Mouse (Mus musculus) heart, postnatal 0 days (tissue): ENCODE measurements around the gene Ntf5. TPM values are rescaled to one million over a fixed set of nuclear protein-coding genes. Genes with fewer than 3 reads are reported as not detected.

ENCODE experiments used
- ATAC-seq: fragments of 200-750 bp; cut with Nextera tagmentation; 2 replicates; pipeline ENCODE4 v1.8.0; 2017; ENCODE audit warnings: low read depth, moderate number of reproducible peaks, moderate library complexity; ENCODE audit not compliant: insufficient read depth
- DNase-seq: peaks from one replicate; pipeline ENCODE4 v3.0.0-alpha.2; 2016; ENCODE audit warnings: low spot score
- H3K27ac ChIP-seq: fragments of 300-500 bp; sonication (generic); 2 replicates; pipeline ENCODE4 v1.5.1; 2014; ENCODE audit warnings: low read depth, mild to moderate bottlenecking
- H3K27me3 ChIP-seq: fragments of 300-500 bp; sonication (generic); 2 replicates; pipeline ENCODE4 v1.6.1; 2014; ENCODE audit warnings: low read length, mixed read lengths; ENCODE audit not compliant: control insufficient read depth, insufficient read depth
- H3K36me3 ChIP-seq: fragments of 300-500 bp; sonication (generic); replicated peaks from 2 replicates; pipeline ENCODE4 v1.6.1; 2014; ENCODE audit warnings: low read length, mixed read lengths; ENCODE audit not compliant: control insufficient read depth, insufficient read depth
- H3K4me1 ChIP-seq: fragments of 300-500 bp; sonication (generic); 2 replicates; pipeline ENCODE4 v1.6.1; 2014; ENCODE audit warnings: antibody characterized with exemption; ENCODE audit not compliant: control insufficient read depth, insufficient read depth
- H3K4me2 ChIP-seq: fragments of 300-500 bp; sonication (generic); 2 replicates; pipeline ENCODE4 v1.6.1; 2014; ENCODE audit warnings: low read depth, mild to moderate bottlenecking, low read length, moderate library complexity
- H3K4me3 ChIP-seq: fragments of 300-500 bp; sonication (generic); 2 replicates; pipeline ENCODE4 v1.5.1; 2014; ENCODE audit warnings: low read depth, low read length
- H3K9ac ChIP-seq: fragments of 300-500 bp; sonication (generic); replicated peaks from 2 replicates; pipeline ENCODE4 v1.6.1; 2014; ENCODE audit warnings: low read depth, low read length, mixed read lengths
- H3K9me3 ChIP-seq: fragments of 300-500 bp; sonication (generic); replicated peaks from 2 replicates; pipeline ENCODE4 v1.6.1; 2016; ENCODE audit warnings: low read length; ENCODE audit not compliant: control insufficient read depth
- CTCF ChIP-seq: IDR thresholded peaks from 2 replicates; pipeline ENCODE4 v1.5.1; 2016; ENCODE audit warnings: antibody characterized with exemption, control low read depth, low read depth
- EP300 ChIP-seq: IDR thresholded peaks from 2 replicates; pipeline ENCODE4 v1.6.1; 2016; ENCODE audit warnings: antibody characterized with exemption, low read depth
- WGBS: fragments of 180-500 bp; shearing (Covaris S2); extraction: QIAGEN DNeasy Blood & Tissue Kit; methylation state at CpG from one replicate; pipeline ENCODE4 v1.1.7; 2014; 5-methylcytosine and 5-hydroxymethylcytosine counted together
- polyA plus RNA-seq: library from polyadenylated mRNA; unstranded; fragments of >200 nt; fragmentation: Nextera tagmentation; extraction: Ambion mirVana; gene quantifications from 2 replicates; pipeline ENCODE4 v1.2.1, GENCODE M21; 2015
- total RNA-seq: library from RNA; depleted of rRNA; stranded (reverse); fragments of >200 nt; gene quantifications from 2 replicates; pipeline ENCODE4 v1.2.3, GENCODE M21; 2014; ENCODE audit warnings: low replicate concordance

Gene Ntf5
- total and polyA plus RNA-seq, 2 experiments from 2014 or later: 0.15 TPM; not detected in 1

GRCm38 (mm10) chr7:45426556-45426955, 13.1 kb downstream of the Ntf5 start:
- TF ChIP-seq EP300 (no peak), CTCF (no peak)
- H3K4me3 ChIP-seq: no peak overlapping the region
- H3K27ac ChIP-seq: no peak overlapping the region
- no peaks in the 10 kb centered on the region for H3K4me1 ChIP-seq
- ATAC-seq (no peak), DNase-seq (no peak)
- no peaks in the 10 kb centered on the region for H3K27me3 ChIP-seq
- no peaks in the 10 kb centered on the region for H3K9me3 ChIP-seq
- WGBS: 84% methylated on average over 8 of the region's 8 CpGs
- no peak overlapping the region for H3K9ac ChIP-seq
- peaks cover 73% of the 10 kb centered on the region for H3K36me3 ChIP-seq
- no peak overlapping the region for H3K4me2 ChIP-seq

- WGBS: under 1% methylated on average over 7 of the region's 7 CpGs
- H3K27me3 ChIP-seq: no peaks in the 10 kb centered on the region
- H3K9me3 ChIP-seq: no peaks in the 10 kb centered on the region
- peak overlapping the region; percentile 91 for H3K27ac ChIP-seq
- H3K4me1 ChIP-seq: peaks cover 29% of the 10 kb centered on the region
- peak overlapping the region; percentile 94 for H3K4me2 ChIP-seq
- peaks cover 10% of the 10 kb centered on the region for H3K36me3 ChIP-seq
- peak overlapping the region; percentile 58 for H3K4me3 ChIP-seq
- ATAC-seq (no peak), DNase-seq (no peak)
- H3K9ac ChIP-seq: peak overlapping the region; percentile 72
- TF ChIP-seq EP300 (no peak), CTCF (no peak)
Measured at GRCm38 (mm10) chr7:45433835-45434202, 20.3 kb downstream of the Ntf5 start.

DNA sequence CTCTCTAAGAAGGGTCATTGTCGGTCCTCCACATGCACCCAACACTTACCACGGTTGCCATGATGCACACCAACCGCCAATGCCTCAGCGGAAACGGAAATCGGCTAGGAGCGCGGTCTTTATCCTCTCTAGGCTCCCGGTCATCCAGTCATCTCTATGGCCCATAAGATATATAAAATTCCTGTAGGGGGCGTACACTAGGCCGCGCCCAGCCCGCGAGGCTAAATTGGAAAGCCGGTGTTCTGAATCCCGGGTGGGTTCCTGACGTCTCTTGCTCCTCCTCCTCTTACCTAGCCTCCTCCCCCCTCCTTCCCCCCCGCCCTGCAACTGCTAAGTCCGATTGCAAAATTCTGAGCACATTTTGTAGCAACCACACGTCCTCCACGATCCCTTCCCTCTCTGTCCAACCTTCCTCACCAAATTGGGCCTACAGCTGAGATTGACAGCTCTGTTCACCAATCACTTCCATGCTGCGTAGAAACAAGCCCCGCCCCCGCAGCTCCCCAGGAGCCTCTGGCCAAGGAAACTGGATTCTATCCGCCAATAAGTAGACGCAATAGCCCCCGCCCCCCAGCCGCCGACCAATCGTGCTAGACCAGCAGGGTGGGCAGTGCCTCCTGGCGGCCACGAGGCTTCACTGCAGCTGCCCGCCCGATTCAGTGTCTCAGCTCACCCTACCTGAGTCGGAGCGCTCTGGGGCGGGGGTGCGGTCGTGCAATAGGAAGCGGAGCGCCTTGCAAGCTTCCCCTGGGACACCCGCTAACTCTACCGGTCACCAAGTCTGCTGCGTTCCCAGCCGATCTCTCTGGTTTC, 20.9 kb downstream of the Ntf5 start, which contains the start of gene Gys1:
Gene Gys1 (plus strand): TSS at position 642 of the 813 bp plus-strand sequence.
- TF ChIP-seq CTCF (peak; percentile 98), EP300 (peak; percentile 83)

DNA sequence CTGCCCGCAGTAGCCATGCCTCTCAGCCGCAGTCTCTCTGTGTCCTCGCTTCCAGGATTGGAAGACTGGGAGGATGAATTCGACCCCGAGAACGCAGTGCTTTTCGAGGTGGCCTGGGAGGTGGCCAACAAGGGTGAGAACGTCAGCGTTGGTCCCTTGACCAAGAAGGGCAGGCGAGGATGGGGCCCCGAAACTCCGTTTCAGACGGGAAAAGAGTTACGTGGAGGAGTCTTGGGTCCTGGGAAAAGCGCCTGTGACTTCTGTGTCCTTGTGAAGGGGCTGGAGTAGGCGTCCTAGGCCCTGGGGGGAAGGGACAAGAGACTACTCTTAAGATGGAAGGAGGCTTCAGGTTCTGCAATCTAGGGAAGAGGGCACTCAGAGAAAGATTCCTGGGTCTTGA, 21.5 kb downstream of the Ntf5 start:
- Histone ChIP-seq H3K27ac (peak overlapping the region; percentile 77), H3K9me3 (no peaks in the 10 kb centered on the region), H3K27me3 (no peaks in the 10 kb centered on the region), H3K4me3 (peak overlapping the region; percentile 58), H3K9ac (peak overlapping the region; percentile 75), H3K36me3 (peaks cover 7% of the 10 kb centered on the region), H3K4me2 (peak overlapping the region; percentile 76), H3K4me1 (peaks cover 29% of the 10 kb centered on the region)
- no peak for TF ChIP-seq EP300
- no peak for TF ChIP-seq CTCF
- ATAC-seq (peak; percentile 2), DNase-seq (peak; percentile 25)
- 1% methylated on average over 16 of the region's 16 CpGs for WGBS

More for the DNA sequence above, 20.9 kb downstream of the Ntf5 start, which contains the start of gene Gys1:
- H3K9ac ChIP-seq: peak within 1 kb of the TSS; percentile 75
- H3K27ac ChIP-seq: peak within 1 kb of the TSS; percentile 91
- peaks cover 5% of the 10 kb centered on the region for H3K36me3 ChIP-seq
- no peaks in the 10 kb centered on the region for H3K27me3 ChIP-seq
- no peaks in the 10 kb centered on the region for H3K9me3 ChIP-seq
- H3K4me3 ChIP-seq: peak within 1 kb of the TSS; percentile 58
- peak within 1 kb of the TSS; percentile 94 for H3K4me2 ChIP-seq
- peaks cover 29% of the 10 kb centered on the region for H3K4me1 ChIP-seq
- DNase-seq: peak; percentile 100
- under 1% methylated on average over 45 of the region's 45 CpGs for WGBS
- peak; percentile 96 for ATAC-seq

DNA sequence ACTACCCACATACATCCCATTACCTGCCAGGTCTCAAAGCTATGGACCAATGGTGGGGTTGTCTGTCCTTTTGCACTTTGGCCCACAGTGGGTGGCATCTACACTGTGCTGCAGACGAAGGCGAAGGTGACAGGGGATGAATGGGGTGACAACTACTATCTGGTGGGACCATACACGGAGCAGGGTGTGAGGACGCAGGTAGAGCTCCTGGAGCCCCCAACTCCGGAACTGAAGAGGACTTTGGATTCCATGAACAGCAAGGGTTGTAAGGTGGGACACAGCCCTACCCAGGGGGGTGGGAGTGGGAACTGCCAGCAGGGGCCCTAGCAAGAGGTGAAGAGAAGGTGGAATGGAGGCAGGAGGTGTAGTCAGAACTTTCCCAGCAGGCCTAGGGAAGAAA, 22.9 kb downstream of the Ntf5 start:
- H3K4me2 ChIP-seq: peak overlapping the region; percentile 76
- no peak for TF ChIP-seq EP300
- no peak for TF ChIP-seq CTCF
- H3K27me3 ChIP-seq: no peaks in the 10 kb centered on the region
- ATAC-seq: no peak
- H3K9ac ChIP-seq: no peak overlapping the region
- H3K9me3 ChIP-seq: no peaks in the 10 kb centered on the region
- H3K27ac ChIP-seq: no peak overlapping the region
- WGBS: 76% methylated on average over 5 of the region's 5 CpGs
- H3K4me3 ChIP-seq: no peak overlapping the region
- H3K36me3 ChIP-seq: peaks cover 21% of the 10 kb centered on the region
- no peak for DNase-seq
- H3K4me1 ChIP-seq: peaks cover 29% of the 10 kb centered on the region

DNA sequence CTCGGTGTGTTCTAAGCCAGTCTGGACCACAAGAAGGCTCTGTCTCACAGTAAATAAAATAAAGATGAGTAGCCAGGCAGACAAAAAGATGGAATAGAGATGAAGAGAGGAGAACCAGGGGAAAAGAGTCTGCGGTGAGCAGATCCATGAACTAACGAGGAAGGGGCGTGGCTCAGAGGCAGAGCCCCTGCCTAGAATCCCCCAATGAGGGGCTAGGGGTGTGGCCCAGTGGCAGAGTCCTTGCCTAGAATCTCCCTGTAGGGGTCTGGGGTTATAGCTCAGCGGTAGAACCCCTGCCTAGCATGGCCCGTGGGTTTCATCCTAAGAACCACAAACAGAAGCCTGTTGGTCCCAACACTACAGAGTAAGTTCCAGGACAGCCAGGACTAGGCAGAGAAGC, 23.6 kb downstream of the Ntf5 start:
- H3K9me3 ChIP-seq: no peaks in the 10 kb centered on the region
- no peak overlapping the region for H3K9ac ChIP-seq
- H3K27ac ChIP-seq: no peak overlapping the region
- peaks cover 29% of the 10 kb centered on the region for H3K4me1 ChIP-seq
- DNase-seq (no peak), ATAC-seq (no peak)
- 50% methylated on average over 6 of the region's 6 CpGs for WGBS
- H3K27me3 ChIP-seq: no peaks in the 10 kb centered on the region
- TF ChIP-seq EP300 (no peak), CTCF (no peak)
- H3K4me3 ChIP-seq: no peak overlapping the region
- H3K4me2 ChIP-seq: no peak overlapping the region
- peaks cover 25% of the 10 kb centered on the region for H3K36me3 ChIP-seq
